Mouse (Mus musculus): ENCODE measurements around the gene 4930583I09Rik.

GRCm38 (mm10) chr17:64836892-64837291 lies 1.0 kb upstream of the 4930583I09Rik start:
- TF ChIP-seq ZNF384 (IDR thresholded peaks at IDR 0.05; ENCODE audit: low read depth, low read length) (no peak), HCFC1 (IDR thresholded peaks at IDR 0.05; ENCODE audit: borderline replicate concordance, insufficient read depth, low read length) (no peak), CHD2 (IDR thresholded peaks at IDR 0.05; ENCODE audit: low read depth, low read length) (no peak)
